Mouse (Mus musculus): Measurements from ENCODE around the gene Rbm38. TPM values are rescaled to one million over a fixed set of nuclear protein-coding genes. Genes with fewer than 3 reads are reported as not detected.

Rbm38 gene
- total RNA-seq, 2 experiments from 2014 or later: 3.0 to 4.5 TPM

DNA sequence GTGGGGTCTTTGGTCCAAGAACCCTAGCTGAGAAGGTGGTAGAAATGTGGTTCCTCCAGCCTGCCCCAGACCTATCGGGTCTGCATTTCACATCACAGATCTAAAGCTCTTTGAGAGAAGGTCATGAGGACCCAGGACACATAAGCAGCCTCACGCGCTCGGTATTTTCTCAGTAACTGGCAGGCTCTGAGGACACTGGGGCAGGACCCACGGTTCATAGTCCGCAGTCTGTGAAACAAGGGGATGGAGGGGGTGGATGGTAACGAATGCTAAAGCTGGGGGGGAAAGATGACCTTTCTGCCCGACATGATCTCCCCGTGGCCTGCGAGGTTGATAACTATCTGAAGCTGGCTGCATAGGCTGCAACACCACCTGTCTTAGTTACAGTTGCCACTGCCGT lies 22.6 kb upstream of the Rbm38 start:
- Histone ChIP-seq H3K27ac (no peak overlapping the region), H3K4me3 (no peak overlapping the region)
- DNase-seq (ENCODE audit: low spot score in 2 of 2): no peak
- no peak for TF ChIP-seq CTCF (conservative IDR thresholded peaks at IDR 0.05)

GRCm38 (mm10) chr2:172998478-172998877 lies 21.8 kb upstream of the Rbm38 start:
- Histone ChIP-seq H3K27ac (no peak overlapping the region), H3K4me3 (no peak overlapping the region)
- no peak for DNase-seq (ENCODE audit: low spot score in 2 of 2)
- no peak for TF ChIP-seq CTCF (conservative IDR thresholded peaks at IDR 0.05)

GRCm38 (mm10) chr2:172999630-173000284 lies 20.5 kb upstream of the Rbm38 start, which contains the start of gene Rae1:
Gene Rae1 (plus strand): TSS chr2:173000117.
- TF ChIP-seq CTCF (conservative IDR thresholded peaks at IDR 0.05): peak; percentile 94
- peak within 1 kb of the TSS; percentile 94 for H3K4me3 ChIP-seq
- H3K27ac ChIP-seq: peak within 1 kb of the TSS; percentile 92
- peak; percentile 98 to 100 for DNase-seq (ENCODE audit: low spot score in 2 of 2)

- no peak for TF ChIP-seq CTCF (conservative IDR thresholded peaks at IDR 0.05)
- H3K27ac ChIP-seq: peak overlapping the region; percentile 92
- H3K4me3 ChIP-seq: peak overlapping the region; percentile 94
- DNase-seq (ENCODE audit: low spot score in 2 of 2): no peak
Measured at GRCm38 (mm10) chr2:173000285-173000652, 20.0 kb upstream of the Rbm38 start.

- no peak for TF ChIP-seq CTCF (conservative IDR thresholded peaks at IDR 0.05)
- Histone ChIP-seq H3K27ac (peak overlapping the region; percentile 92), H3K4me3 (peak overlapping the region; percentile 94)
- peak; percentile 56 to 79 for DNase-seq (ENCODE audit: low spot score in 2 of 2)
Measured at GRCm38 (mm10) chr2:173000921-173001320, 19.4 kb upstream of the Rbm38 start.

DNA sequence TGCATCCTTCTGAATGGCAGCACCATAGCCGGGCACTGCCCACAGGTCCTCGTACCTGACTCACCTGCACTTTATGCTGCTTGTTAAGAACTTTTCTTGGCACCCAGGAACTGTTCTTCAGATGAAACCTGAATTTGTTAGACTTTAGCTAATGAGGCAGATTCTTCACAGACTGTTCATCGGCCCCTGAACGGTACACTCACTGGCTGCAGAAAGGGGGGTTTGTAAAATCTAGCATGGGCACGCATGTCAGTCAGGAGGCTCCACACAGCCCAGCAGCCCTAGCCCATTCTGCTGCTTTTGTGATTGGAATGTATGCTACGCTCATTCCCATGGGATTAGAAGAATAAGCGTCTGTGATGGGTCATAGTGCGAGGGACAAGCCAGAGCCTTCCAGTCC lies 16.6 kb upstream of the Rbm38 start:
- H3K4me3 ChIP-seq: no peak overlapping the region
- TF ChIP-seq CTCF (conservative IDR thresholded peaks at IDR 0.05): no peak
- H3K27ac ChIP-seq: no peak overlapping the region
- no peak for DNase-seq (ENCODE audit: low spot score in 2 of 2)

GRCm38 (mm10) chr2:173010220-173010717 lies 10.0 kb upstream of the Rbm38 start:
- Histone ChIP-seq H3K27ac (no peak overlapping the region), H3K4me3 (no peak overlapping the region)
- TF ChIP-seq CTCF (conservative IDR thresholded peaks at IDR 0.05): no peak
- DNase-seq (ENCODE audit: low spot score in 2 of 2): no peak

DNA sequence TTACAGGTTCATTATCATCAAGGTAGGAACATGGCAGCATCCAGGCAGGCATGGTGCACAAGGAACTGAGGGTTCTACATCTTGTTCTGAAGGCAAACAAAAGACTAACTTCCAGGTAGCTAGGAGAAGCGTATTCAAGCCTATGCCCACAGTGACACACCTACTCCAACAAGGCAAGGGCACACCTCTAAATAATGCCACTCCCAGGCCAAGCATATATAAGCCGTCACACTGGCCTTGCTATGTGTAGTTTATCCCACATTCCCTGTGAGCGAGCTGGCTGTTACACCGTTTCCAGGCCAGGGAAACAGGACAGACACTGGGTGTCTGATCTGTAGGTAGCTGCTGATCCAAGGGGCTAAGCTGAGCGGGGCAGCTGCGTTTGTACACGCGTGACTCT lies 8.9 kb upstream of the Rbm38 start:
- Histone ChIP-seq H3K27ac (no peak overlapping the region), H3K4me3 (no peak overlapping the region)
- TF ChIP-seq CTCF (conservative IDR thresholded peaks at IDR 0.05): no peak
- DNase-seq (ENCODE audit: low spot score in 2 of 2): no peak

DNA sequence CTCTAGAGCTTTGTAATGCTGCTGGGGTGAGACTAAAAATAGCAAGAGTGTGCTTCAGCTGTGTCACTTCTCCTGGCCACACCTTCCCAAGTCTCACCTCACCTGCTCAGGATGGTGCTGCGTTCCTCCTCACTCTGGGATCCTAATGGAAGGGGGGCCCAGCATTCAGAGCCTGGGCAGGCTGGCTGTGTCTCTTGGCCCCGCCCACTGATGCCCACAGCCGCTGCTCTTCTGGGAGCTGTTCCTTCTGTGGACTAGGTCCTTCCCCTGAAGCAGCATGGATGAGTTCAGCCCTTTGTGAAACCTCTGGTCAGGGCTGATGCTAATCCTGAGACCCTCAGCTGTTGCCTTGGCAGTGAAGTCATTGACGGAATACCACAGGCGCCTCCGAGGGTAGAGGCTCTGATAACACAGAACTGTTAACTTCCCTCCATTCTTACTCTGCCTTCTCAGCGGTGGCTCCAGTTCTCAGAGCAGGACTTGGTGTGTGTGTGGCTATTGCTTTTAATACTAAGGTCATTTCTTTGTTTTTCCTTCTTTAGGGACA lies 5.5 kb upstream of the Rbm38 start:
- TF ChIP-seq CTCF (conservative IDR thresholded peaks at IDR 0.05): no peak

DNA sequence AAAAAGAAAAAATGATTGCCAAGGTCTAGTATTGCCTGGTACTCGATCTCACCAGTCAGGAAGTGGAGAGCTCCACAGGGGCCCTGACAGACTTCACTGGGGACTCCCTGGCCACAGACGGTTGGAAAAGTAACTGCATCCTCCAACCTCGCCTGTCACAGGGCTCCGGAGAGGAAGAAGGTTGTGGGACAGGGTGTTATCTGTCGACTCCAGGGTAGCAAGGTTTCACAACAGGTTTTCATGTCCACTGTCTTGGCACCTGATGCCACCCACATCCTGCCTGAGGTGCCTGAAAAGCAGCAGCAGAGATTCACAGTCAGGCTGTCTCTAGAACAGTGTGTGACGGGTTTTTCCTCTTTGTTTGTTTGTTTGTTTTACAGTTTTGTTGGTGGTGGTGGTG lies 2.4 kb upstream of the Rbm38 start:
- TF ChIP-seq CTCF (conservative IDR thresholded peaks at IDR 0.05): no peak
- DNase-seq (ENCODE audit: low spot score in 2 of 2): no peak

More for the DNA sequence above, 5.5 kb upstream of the Rbm38 start:
- H3K27ac ChIP-seq: no peak overlapping the region
- H3K4me3 ChIP-seq: no peak overlapping the region
- DNase-seq (ENCODE audit: low spot score in 2 of 2): no peak

GRCm38 (mm10) chr2:173018618-173019017 lies 1.7 kb upstream of the Rbm38 start:
- no peak for DNase-seq (ENCODE audit: low spot score in 2 of 2)
- Histone ChIP-seq H3K4me3 (no peak overlapping the region), H3K27ac (no peak overlapping the region)
- TF ChIP-seq CTCF (conservative IDR thresholded peaks at IDR 0.05): 0 out of 2 replicates have a peak, but pooled peaks have one; percentile 6

More for the DNA sequence above, 2.4 kb upstream of the Rbm38 start:
- Histone ChIP-seq H3K27ac (no peak overlapping the region), H3K4me3 (no peak overlapping the region)

DNA sequence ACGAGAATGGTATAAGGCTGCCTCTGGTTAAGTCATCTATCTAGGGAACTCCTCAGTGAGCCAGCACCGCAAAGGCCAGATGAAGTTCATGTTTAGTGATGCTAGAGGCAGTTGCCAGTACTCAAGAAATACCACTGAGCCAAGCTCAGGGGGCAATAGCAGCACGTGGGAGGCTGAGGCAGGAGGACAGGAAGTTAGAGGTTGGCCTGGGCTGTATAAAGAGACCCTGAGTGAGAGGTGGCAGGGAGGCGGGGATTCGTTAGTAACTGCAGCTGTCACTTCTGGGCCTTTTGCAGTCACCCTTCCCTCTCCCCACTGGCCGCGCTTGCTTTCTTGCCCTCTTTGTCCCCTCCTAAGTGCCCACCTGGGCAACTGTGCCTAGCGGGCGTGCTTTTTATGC lies 976 bp upstream of the Rbm38 start:
- Histone ChIP-seq H3K27ac (no peak overlapping the region), H3K4me3 (peak overlapping the region; percentile 49)
- TF ChIP-seq CTCF (conservative IDR thresholded peaks at IDR 0.05): no peak
- no peak for DNase-seq (ENCODE audit: low spot score in 2 of 2)

DNA sequence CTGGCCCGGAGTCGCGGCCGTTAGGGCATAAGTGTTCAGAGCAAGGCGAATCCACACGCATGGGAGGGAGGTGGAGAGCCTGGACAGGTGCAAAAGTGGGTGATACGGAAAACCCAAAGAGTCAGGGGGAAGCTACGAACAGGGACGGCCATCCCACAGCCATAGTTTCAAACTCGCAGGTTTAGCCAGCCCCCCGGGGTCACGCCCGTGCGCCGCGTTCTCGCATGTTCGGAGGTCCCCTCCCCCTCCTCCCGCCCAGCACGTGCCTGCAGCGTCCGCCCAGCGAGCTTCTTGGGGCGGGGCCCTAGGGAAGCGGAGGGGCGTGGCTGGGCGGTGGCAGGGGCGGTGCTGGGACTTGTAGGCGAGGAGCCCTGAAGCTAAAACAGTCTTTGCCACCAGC lies 508 bp upstream of the Rbm38 start:
- TF ChIP-seq CTCF (conservative IDR thresholded peaks at IDR 0.05): no peak
- DNase-seq (ENCODE audit: low spot score in 2 of 2): peak; percentile 78 to 81
- H3K4me3 ChIP-seq: peak overlapping the region; percentile 49

GRCm38 (mm10) chr2:173021633-173022055 lies 1.3 kb downstream of the Rbm38 start:
- H3K4me3 ChIP-seq: peak overlapping the region; percentile 91
- peak overlapping the region; percentile 81 for H3K27ac ChIP-seq
- no peak for TF ChIP-seq CTCF (conservative IDR thresholded peaks at IDR 0.05)
- DNase-seq (ENCODE audit: low spot score in 2 of 2): peak; percentile 90 to 94

More for the DNA sequence above, 508 bp upstream of the Rbm38 start:
- no peak overlapping the region for H3K27ac ChIP-seq
